Mouse (Mus musculus): ENCODE results near the gene Tspan14. TPM values are rescaled to one million over a fixed set of nuclear protein-coding genes. Genes with fewer than 3 reads are reported as not detected.

Gene Tspan14
- total RNA-seq, 2 experiments from 2014 or later, result 27.0 to 30.0 TPM

GRCm38 (mm10) chr14:40937052-40937451 lies 29.6 kb downstream of the Tspan14 start:
- no peak for TF ChIP-seq CTCF (conservative IDR thresholded peaks at IDR 0.05)
- DNase-seq (ENCODE audit: low spot score in 2 of 2), result no peak
- H3K4me3 ChIP-seq, result no peak overlapping the region
- no peak overlapping the region for H3K27ac ChIP-seq

- no peak for TF ChIP-seq CTCF (conservative IDR thresholded peaks at IDR 0.05)
- DNase-seq (ENCODE audit: low spot score in 2 of 2), result no peak
- no peak overlapping the region for H3K4me3 ChIP-seq
- H3K27ac ChIP-seq, result no peak overlapping the region; the same call in 1 of the 2 replicates
These were observed 31.1 kb downstream of the Tspan14 start for GRCm38 (mm10) chr14:40935481-40935880.

GRCm38 (mm10) chr14:40935054-40935453 lies 31.6 kb downstream of the Tspan14 start:
- DNase-seq (ENCODE audit: low spot score in 2 of 2), result no peak
- no peak for TF ChIP-seq CTCF (conservative IDR thresholded peaks at IDR 0.05)

GRCm38 (mm10) chr14:40933328-40933727 lies 33.3 kb downstream of the Tspan14 start:
- no peak for DNase-seq (ENCODE audit: low spot score in 2 of 2)
- TF ChIP-seq CTCF (conservative IDR thresholded peaks at IDR 0.05), result no peak
- Histone ChIP-seq H3K27ac (no peak overlapping the region; the same call in 1 of the 2 replicates), H3K4me3 (no peak overlapping the region)

More at GRCm38 (mm10) chr14:40935054-40935453, 31.6 kb downstream of the Tspan14 start:
- Histone ChIP-seq H3K27ac (peak overlapping the region; percentile 14; the same call in 1 of the 2 replicates), H3K4me3 (no peak overlapping the region)

GRCm38 (mm10) chr14:40932225-40932624 lies 34.4 kb downstream of the Tspan14 start:
- Histone ChIP-seq H3K27ac (peak overlapping the region; percentile 58; the same call in 1 of the 2 replicates), H3K4me3 (no peak overlapping the region)
- no peak for DNase-seq (ENCODE audit: low spot score in 2 of 2)
- no peak for TF ChIP-seq CTCF (conservative IDR thresholded peaks at IDR 0.05)

- H3K4me3 ChIP-seq, result no peak overlapping the region
- peak overlapping the region; percentile 58 for H3K27ac ChIP-seq
- TF ChIP-seq CTCF (conservative IDR thresholded peaks at IDR 0.05), result no peak
- DNase-seq (ENCODE audit: low spot score in 2 of 2), result no peak
These were observed 35.3 kb downstream of the Tspan14 start for GRCm38 (mm10) chr14:40931115-40931829.

GRCm38 (mm10) chr14:40929943-40930342 lies 36.7 kb downstream of the Tspan14 start:
- no peak for TF ChIP-seq CTCF (conservative IDR thresholded peaks at IDR 0.05)
- no peak for DNase-seq (ENCODE audit: low spot score in 2 of 2)
- peak overlapping the region; percentile 63; the same call in 1 of the 2 replicates for H3K27ac ChIP-seq
- H3K4me3 ChIP-seq, result no peak overlapping the region

GRCm38 (mm10) chr14:40928897-40929296 lies 37.7 kb downstream of the Tspan14 start:
- peak overlapping the region; percentile 63 for H3K27ac ChIP-seq
- no peak for DNase-seq (ENCODE audit: low spot score in 2 of 2)
- TF ChIP-seq CTCF (conservative IDR thresholded peaks at IDR 0.05), result no peak
- H3K4me3 ChIP-seq, result no peak overlapping the region

- no peak for DNase-seq (ENCODE audit: low spot score in 2 of 2)
- no peak for TF ChIP-seq CTCF (conservative IDR thresholded peaks at IDR 0.05)
- no peak overlapping the region for H3K4me3 ChIP-seq
These were observed 39.6 kb downstream of the Tspan14 start for GRCm38 (mm10) chr14:40927041-40927440.

GRCm38 (mm10) chr14:40924378-40925113 lies 42.1 kb downstream of the Tspan14 start:
- Histone ChIP-seq H3K4me3 (no peak overlapping the region), H3K27ac (peak overlapping the region; percentile 20; the same call in 1 of the 2 replicates)
- no peak for DNase-seq (ENCODE audit: low spot score in 2 of 2)
- TF ChIP-seq CTCF (conservative IDR thresholded peaks at IDR 0.05), result no peak

More at GRCm38 (mm10) chr14:40927041-40927440, 39.6 kb downstream of the Tspan14 start:
- H3K27ac ChIP-seq, result peak overlapping the region; percentile 63; the same call in 1 of the 2 replicates

GRCm38 (mm10) chr14:40921241-40921640 lies 45.4 kb downstream of the Tspan14 start:
- DNase-seq (ENCODE audit: low spot score in 2 of 2), result no peak
- H3K27ac ChIP-seq, result no peak overlapping the region
- no peak for TF ChIP-seq CTCF (conservative IDR thresholded peaks at IDR 0.05)
- H3K4me3 ChIP-seq, result no peak overlapping the region

- no peak overlapping the region for H3K4me3 ChIP-seq
- no peak for DNase-seq (ENCODE audit: low spot score in 2 of 2)
- no peak for TF ChIP-seq CTCF (conservative IDR thresholded peaks at IDR 0.05)
- no peak overlapping the region; the same call in 1 of the 2 replicates for H3K27ac ChIP-seq
These were observed 47.1 kb downstream of the Tspan14 start for GRCm38 (mm10) chr14:40919521-40919920.

- Histone ChIP-seq H3K4me3 (no peak overlapping the region), H3K27ac (peak overlapping the region; percentile 59; the same call in 1 of the 2 replicates)
- no peak for TF ChIP-seq CTCF (conservative IDR thresholded peaks at IDR 0.05)
- no peak for DNase-seq (ENCODE audit: low spot score in 2 of 2)
These were observed 48.1 kb downstream of the Tspan14 start for GRCm38 (mm10) chr14:40918477-40918876.
